ENCODE assay signal across 26 mouse cellular contexts in the genomic region with DNA sequence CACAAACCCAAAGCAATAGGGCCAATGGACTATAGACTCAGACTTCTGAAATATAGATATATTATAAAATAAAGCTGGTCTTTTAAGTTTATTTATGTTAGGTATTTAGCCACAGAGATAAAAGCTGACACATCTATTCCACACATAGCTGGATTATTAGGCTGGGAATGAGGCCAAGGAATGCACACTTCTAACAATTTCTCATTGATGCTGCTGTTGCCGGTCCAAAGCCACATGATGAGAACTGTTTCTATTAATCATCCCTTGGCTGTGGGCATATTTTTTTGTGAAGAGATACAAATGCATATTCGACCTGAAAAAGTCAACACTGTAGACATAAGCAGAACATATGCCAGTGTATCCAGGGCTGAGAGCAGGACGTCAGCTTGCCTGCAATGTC.
DNase-seq lines count a peak whose midpoint lies in the region; ATAC-seq and TF ChIP-seq lines count a peak whose summit lies in the region.
"Had no signal": no experiment of that assay in that cellular context is flagged by ENCODE, and none has a peak within 500 bp of the region (broad histone marks: within the 10 kb centered on the region; RNA-seq: fewer than 3 reads in every experiment).

No protein-coding gene starts in this region.

- no peak overlapping the region for H3K9ac ChIP-seq in forebrain, embryonic 14.5 days (ENCODE audit: low read length)
- H3K9ac ChIP-seq in lung, embryonic 14.5 days, result no peak overlapping the region
- H3K9ac ChIP-seq: embryonic facial prominence, embryonic 12.5 days; heart, embryonic 12.5 days; intestine, embryonic 15.5 days had no signal

- no peak overlapping the region for H3K4me3 ChIP-seq in forebrain, embryonic 14.5 days (ENCODE audit: low read depth, low read length)
- H3K4me3 ChIP-seq in forebrain, embryonic 10.5 days, result no peak overlapping the region
- no peak overlapping the region for H3K4me3 ChIP-seq in lung, embryonic 14.5 days (ENCODE audit: low read depth, low read length)
- H3K4me3 ChIP-seq: embryonic facial prominence, embryonic 12.5 days; heart, adult 2 months; heart, embryonic 12.5 days; intestine, embryonic 15.5 days had no signal

- H3K9me3 ChIP-seq in forebrain, embryonic 14.5 days (replicated peaks; ENCODE audit: control insufficient read depth, low read length), result no peaks in the 10 kb centered on the region
- H3K9me3 ChIP-seq in forebrain, embryonic 10.5 days, result 0 out of 2 replicates have a peak, but pooled peaks cover 5% of the 10 kb centered on the region
- no peaks in the 10 kb centered on the region for H3K9me3 ChIP-seq in lung, embryonic 14.5 days (ENCODE audit: low read depth, low read length)
- H3K9me3 ChIP-seq: embryonic facial prominence, embryonic 12.5 days; heart, embryonic 12.5 days; intestine, embryonic 15.5 days had no signal

- TF ChIP-seq CTCF in lung, embryonic 14.5 days (IDR thresholded peaks at IDR 0.05; ENCODE audit: low read depth), result no peak

- H3K4me1 ChIP-seq in forebrain, embryonic 14.5 days (ENCODE audit: control insufficient read depth, insufficient read depth, low read length), result no peaks in the 10 kb centered on the region
- no peaks in the 10 kb centered on the region for H3K4me1 ChIP-seq in forebrain, embryonic 10.5 days
- peaks cover 14% of the 10 kb centered on the region for H3K4me1 ChIP-seq in lung, embryonic 14.5 days (ENCODE audit: insufficient read depth)
- H3K4me1 ChIP-seq: embryonic facial prominence, embryonic 12.5 days; intestine, embryonic 15.5 days had no signal

- no peak for ATAC-seq in forebrain, embryonic 14.5 days
- ATAC-seq in lung, embryonic 14.5 days (ENCODE audit: insufficient read depth), result no peak
- ATAC-seq: activated CD4-positive, CD25-positive, alpha-beta regulatory T cell, adult 4 months; CD4-positive, CD25-positive, alpha-beta regulatory T cell, adult 4 months; forebrain, embryonic 16.5 days; hindbrain, embryonic 16.5 days; intestine, embryonic 15.5 days had no signal

- H3K36me3 ChIP-seq in forebrain, embryonic 14.5 days (ENCODE audit: control insufficient read depth, insufficient read depth, low read length), result peaks cover 27% of the 10 kb centered on the region; the same call in 1 of the 2 replicates
- H3K36me3 ChIP-seq in forebrain, embryonic 10.5 days (replicated peaks), result peaks cover 58% of the 10 kb centered on the region
- peaks cover 20% of the 10 kb centered on the region; the same call in 1 of the 2 replicates for H3K36me3 ChIP-seq in lung, embryonic 14.5 days (ENCODE audit: insufficient read depth)
- H3K36me3 ChIP-seq: G1E had no signal

- peak; percentile 19 for DNase-seq in forebrain, embryonic 14.5 days (ENCODE audit: low spot score)
- DNase-seq in forebrain, embryonic 10.5 days (ENCODE audit: extremely low spot score, low spot score), result no peak
- DNase-seq in lung, embryonic 14.5 days, result peak; percentile 75
- DNase-seq in lung, postnatal 14 days, result no peak
- DNase-seq in 3T3-L1 (ENCODE audit: low read depth, low spot score), result peak; percentile 51
- peak; percentile 62 for DNase-seq in brain, adult 2 months (ENCODE audit: low read depth, low spot score)
- no peak for DNase-seq in frontal cortex, postnatal 36 days (ENCODE audit: low spot score in 2 of 2)
- no peak for DNase-seq in urinary bladder, adult 2 months (ENCODE audit: low spot score)
- DNase-seq: adrenal gland, postnatal 14 days; B cell, adult 2 months; cerebellum, adult 18-20 months; cerebellum, postnatal 14 days; embryo, embryonic 11 days; gastrocnemius, postnatal 14 days; heart, adult 2 months; heart, postnatal 36 days; kidney, adult 18-20 months had no signal

- no peaks in the 10 kb centered on the region for H3K27me3 ChIP-seq in forebrain, embryonic 14.5 days (replicated peaks; ENCODE audit: control insufficient read depth, insufficient read depth, low read length)
- H3K27me3 ChIP-seq in forebrain, embryonic 10.5 days (ENCODE audit: poor library complexity, severe bottlenecking), result no peaks in the 10 kb centered on the region
- H3K27me3 ChIP-seq in lung, embryonic 14.5 days (ENCODE audit: insufficient read depth, low read length), result no peaks in the 10 kb centered on the region
- H3K27me3 ChIP-seq: embryonic facial prominence, embryonic 12.5 days; heart, embryonic 12.5 days; intestine, embryonic 15.5 days; Patski had no signal

- 73% methylated on average over 3 of the region's 3 CpGs for WGBS in forebrain, embryonic 14.5 days
- WGBS in forebrain, embryonic 10.5 days, result 93% methylated on average over 3 of the region's 3 CpGs
- 35% methylated on average over 3 of the region's 3 CpGs for WGBS in lung, embryonic 14.5 days

- H3K4me2 ChIP-seq in forebrain, embryonic 14.5 days (ENCODE audit: low read length), result no peak overlapping the region
- no peak overlapping the region for H3K4me2 ChIP-seq in lung, embryonic 14.5 days
- H3K4me2 ChIP-seq: embryonic facial prominence, embryonic 12.5 days; heart, embryonic 12.5 days; intestine, embryonic 15.5 days had no signal

- H3K27ac ChIP-seq in forebrain, embryonic 14.5 days (ENCODE audit: low read depth, low read length), result no peak overlapping the region
- H3K27ac ChIP-seq in forebrain, embryonic 10.5 days, result no peak overlapping the region
- no peak overlapping the region for H3K27ac ChIP-seq in lung, embryonic 14.5 days (ENCODE audit: low read depth)
- H3K27ac ChIP-seq: embryonic facial prominence, embryonic 12.5 days; heart, adult 2 months; intestine, embryonic 15.5 days had no signal

Comparison
In these comparisons a context has a peak if more than half of its experiments do, and no peak if none do; other contexts are left out.
1. DNase-seq: peak in forebrain, embryonic 14.5 days (single experiment), lung, embryonic 14.5 days (single experiment), 3T3-L1 (single experiment) and brain, adult 2 months (single experiment); none in forebrain, embryonic 10.5 days (single experiment), lung, postnatal 14 days (single experiment), frontal cortex, postnatal 36 days (0 of 2) and urinary bladder, adult 2 months (single experiment).